In genomic region chr14:121825521-121826445, GRCm38 (mm10) we compare ENCODE assay signal across 8 mouse cellular contexts. TPM values are rescaled to one million over a fixed set of nuclear protein-coding genes. Genes with fewer than 3 reads are reported as not detected.
DNase-seq lines count a peak whose midpoint lies in the region; ATAC-seq and TF ChIP-seq lines count a peak whose summit lies in the region.
"Had no signal": no experiment of that assay in that cellular context is flagged by ENCODE, and none has a peak within 500 bp of the region (broad histone marks: within the 10 kb centered on the region; RNA-seq: fewer than 3 reads in every experiment).

No protein-coding gene starts in this region.

- 67% methylated on average over 10 of the region's 10 CpGs for WGBS in midbrain, postnatal 0 days
- WGBS in midbrain, embryonic 14.5 days, result 78% methylated on average over 10 of the region's 10 CpGs
- 60% methylated on average over 10 of the region's 10 CpGs for WGBS in intestine, embryonic 15.5 days
- WGBS in forebrain, embryonic 14.5 days, result 82% methylated on average over 10 of the region's 10 CpGs

- no peaks in the 10 kb centered on the region for H3K36me3 ChIP-seq in midbrain, postnatal 0 days (ENCODE audit: insufficient read depth, low read length)
- H3K36me3 ChIP-seq in midbrain, embryonic 14.5 days (ENCODE audit: control insufficient read depth, insufficient read depth, low read length), result no peaks in the 10 kb centered on the region
- no peaks in the 10 kb centered on the region for H3K36me3 ChIP-seq in intestine, embryonic 15.5 days
- H3K36me3 ChIP-seq in forebrain, embryonic 14.5 days (ENCODE audit: control insufficient read depth, insufficient read depth, low read length), result no peaks in the 10 kb centered on the region
- H3K36me3 ChIP-seq: limb, embryonic 12.5 days had no signal

- H3K27me3 ChIP-seq in midbrain, postnatal 0 days (ENCODE audit: insufficient read depth, low read length), result no peaks in the 10 kb centered on the region
- H3K27me3 ChIP-seq in midbrain, embryonic 14.5 days (ENCODE audit: control insufficient read depth, insufficient read depth, low read length), result no peaks in the 10 kb centered on the region
- H3K27me3 ChIP-seq in intestine, embryonic 15.5 days (replicated peaks), result no peaks in the 10 kb centered on the region
- H3K27me3 ChIP-seq in forebrain, embryonic 14.5 days (replicated peaks; ENCODE audit: control insufficient read depth, insufficient read depth, low read length), result no peaks in the 10 kb centered on the region
- H3K27me3 ChIP-seq: limb, embryonic 12.5 days had no signal

- H3K9me3 ChIP-seq in midbrain, postnatal 0 days (ENCODE audit: low read length), result peaks cover 9% of the 10 kb centered on the region; the same call in 1 of the 2 replicates
- H3K9me3 ChIP-seq in midbrain, embryonic 14.5 days (ENCODE audit: control insufficient read depth, low read length), result peaks cover 4% of the 10 kb centered on the region
- H3K9me3 ChIP-seq in intestine, embryonic 15.5 days, result no peaks in the 10 kb centered on the region
- H3K9me3 ChIP-seq in forebrain, embryonic 14.5 days (replicated peaks; ENCODE audit: control insufficient read depth, low read length), result peaks cover 4% of the 10 kb centered on the region; the same call in 1 of the 2 replicates

- peak; percentile 3 for DNase-seq in midbrain, postnatal 0 days (ENCODE audit: low spot score)
- DNase-seq in midbrain, embryonic 14.5 days, result no peak
- DNase-seq in cerebellum, postnatal 10 days, result peak; percentile 38 to 47
- DNase-seq in natural killer cell, adult 2 months (ENCODE audit: low spot score in 2 of 2), result peak; percentile 21 to 55
- DNase-seq in forebrain, embryonic 14.5 days (ENCODE audit: low spot score), result no peak
- no peak for DNase-seq in adrenal gland, postnatal 14 days

- H3K27ac ChIP-seq in midbrain, postnatal 0 days (ENCODE audit: low read depth, low read length), result no peak overlapping the region
- H3K27ac ChIP-seq in midbrain, embryonic 14.5 days (replicated peaks; ENCODE audit: low read depth, low read length), result no peak overlapping the region
- peak overlapping the region; percentile 64 for H3K27ac ChIP-seq in intestine, embryonic 15.5 days
- no peak overlapping the region for H3K27ac ChIP-seq in forebrain, embryonic 14.5 days (ENCODE audit: low read depth, low read length)
- H3K27ac ChIP-seq: limb, embryonic 12.5 days had no signal

- H3K4me3 ChIP-seq in midbrain, postnatal 0 days (ENCODE audit: low read depth, low read length), result no peak overlapping the region
- H3K4me3 ChIP-seq in midbrain, embryonic 14.5 days (replicated peaks; ENCODE audit: low read depth, low read length), result no peak overlapping the region
- H3K4me3 ChIP-seq in intestine, embryonic 15.5 days (replicated peaks), result no peak overlapping the region
- H3K4me3 ChIP-seq in forebrain, embryonic 14.5 days (ENCODE audit: low read depth, low read length), result no peak overlapping the region
- H3K4me3 ChIP-seq: limb, embryonic 12.5 days had no signal

- H3K9ac ChIP-seq in midbrain, postnatal 0 days (replicated peaks; ENCODE audit: low read length, poor library complexity, severe bottlenecking), result no peak overlapping the region
- H3K9ac ChIP-seq in midbrain, embryonic 14.5 days (replicated peaks; ENCODE audit: low read length), result no peak overlapping the region
- no peak overlapping the region for H3K9ac ChIP-seq in intestine, embryonic 15.5 days
- no peak overlapping the region for H3K9ac ChIP-seq in forebrain, embryonic 14.5 days (ENCODE audit: low read length)
- H3K9ac ChIP-seq: limb, embryonic 12.5 days had no signal

- no peak overlapping the region for H3K4me2 ChIP-seq in midbrain, postnatal 0 days (ENCODE audit: low read depth, low read length, poor library complexity, severe bottlenecking)
- H3K4me2 ChIP-seq in midbrain, embryonic 14.5 days (ENCODE audit: low read length), result no peak overlapping the region
- no peak overlapping the region for H3K4me2 ChIP-seq in intestine, embryonic 15.5 days (replicated peaks)
- no peak overlapping the region for H3K4me2 ChIP-seq in forebrain, embryonic 14.5 days (ENCODE audit: low read length)
- H3K4me2 ChIP-seq: limb, embryonic 12.5 days had no signal

- ATAC-seq in midbrain, postnatal 0 days (ENCODE audit: low FRiP score), result no peak
- no peak for ATAC-seq in midbrain, embryonic 14.5 days (ENCODE audit: low FRiP score, low TSS enrichment)
- ATAC-seq in intestine, embryonic 15.5 days, result peak; percentile 35; the same call in 1 of the 2 replicates
- ATAC-seq in forebrain, embryonic 14.5 days, result no peak

- no peaks in the 10 kb centered on the region for H3K4me1 ChIP-seq in midbrain, postnatal 0 days (ENCODE audit: insufficient read depth, low read length)
- no peaks in the 10 kb centered on the region for H3K4me1 ChIP-seq in midbrain, embryonic 14.5 days (ENCODE audit: control insufficient read depth, insufficient read depth, low read length)
- peaks cover 11% of the 10 kb centered on the region for H3K4me1 ChIP-seq in intestine, embryonic 15.5 days (replicated peaks)
- no peaks in the 10 kb centered on the region for H3K4me1 ChIP-seq in forebrain, embryonic 14.5 days (ENCODE audit: control insufficient read depth, insufficient read depth, low read length)

- TF ChIP-seq CTCF in midbrain, postnatal 0 days (IDR thresholded peaks at IDR 0.05), result no peak

RNA-seq across cellular contexts. Expression of gene Dock9, which starts 28.1 kb away (rescaled TPM):
- 68.8 and 70.5 TPM in 2 replicates for total RNA-seq in midbrain, postnatal 0 days (2014; rRNA removed)
- 13.8 and 14.0 TPM in 2 replicates for polyA plus RNA-seq in midbrain, postnatal 0 days (2015; fragmentation: Nextera tagmentation; extraction: Ambion mirVana)
- polyA plus RNA-seq in midbrain, embryonic 14.5 days (2014; fragmentation: Nextera tagmentation; extraction: Ambion mirVana), result 11.2 and 11.3 TPM in 2 replicates
- 17.0 and 17.2 TPM in 2 replicates for polyA plus RNA-seq in intestine, embryonic 15.5 days (2015; fragmentation: Nextera tagmentation; extraction: Ambion mirVana)
- polyA plus RNA-seq in forebrain, embryonic 14.5 days (2014; fragmentation: Nextera tagmentation; extraction: Ambion mirVana), result 8.5 and 12.6 TPM in 2 replicates
- 31.9 and 43.7 TPM in 2 replicates for total RNA-seq in adrenal gland, postnatal 14 days (2021)

RNA-seq across cellular contexts. Expression of gene Ubac2, which starts 52.6 kb away (rescaled TPM):
- 39.8 and 43.6 TPM in 2 replicates for total RNA-seq in midbrain, postnatal 0 days (2014; rRNA removed)
- 50.9 and 51.7 TPM in 2 replicates for polyA plus RNA-seq in midbrain, postnatal 0 days (2015; fragmentation: Nextera tagmentation; extraction: Ambion mirVana)
- 37.4 and 52.4 TPM in 2 replicates for polyA plus RNA-seq in midbrain, embryonic 14.5 days (2014; fragmentation: Nextera tagmentation; extraction: Ambion mirVana)
- polyA plus RNA-seq in intestine, embryonic 15.5 days (2015; fragmentation: Nextera tagmentation; extraction: Ambion mirVana), result 59.3 and 61.1 TPM in 2 replicates
- 55.6 and 56.9 TPM in 2 replicates for polyA plus RNA-seq in forebrain, embryonic 14.5 days (2014; fragmentation: Nextera tagmentation; extraction: Ambion mirVana)
- total RNA-seq in adrenal gland, postnatal 14 days (2021), result 30.3 and 34.4 TPM in 2 replicates

Comparison
In these comparisons a context has a peak if more than half of its experiments do, and no peak if none do; other contexts are left out.
1. DNase-seq: peak in midbrain, postnatal 0 days (single experiment), cerebellum, postnatal 10 days (2 of 2) and natural killer cell, adult 2 months (2 of 2); none in midbrain, embryonic 14.5 days (single experiment), forebrain, embryonic 14.5 days (single experiment) and adrenal gland, postnatal 14 days (single experiment).